Mouse (Mus musculus) embryonic stem cell, embryonic (primary cell): ENCODE measurements around the gene Lypla2.

Experiments
- CTCF ChIA-PET, 4 experiments: fragments of 300-600 bp in 2 of 4; fragments of 350-600 bp in 2 of 4; sonication (Branson Sonifier 250); formaldehyde crosslinking; loops; one replicate each; lab custom pipeline; 2022; ENCODE audit warnings: inconsistent platforms in 2 of 4; lab: Charles Lee
- POLR2A ChIA-PET, 4 experiments: fragments of 300-600 bp in 2 of 4; fragments of 350-600 bp in 2 of 4; sonication (Branson Sonifier 250); formaldehyde crosslinking; loops; one replicate each; lab custom pipeline; 2022; ENCODE audit warnings: antibody characterized with exemption in 4 of 4, inconsistent platforms in 1 of 4; lab: Charles Lee

Lypla2 gene

GRCm38 (mm10) chr4:135972556-135972906 is at the start of gene Lypla2:
Lypla2 (minus strand) TSS chr4:135972626.
- POLR2A ChIA-PET: interaction anchor here (0.7 to 8.1 kb wide), 21 partner anchors 8 to 633 kb away, joined by 3 to 78 read pairs (median 5); partner anchors contain the start of genes Gale (in 4 of the 4) and Pithd1 (in 3 of the 4)
- CTCF ChIA-PET: interaction anchor here (0.6 to 1.7 kb wide), 6 partner anchors 8 to 679 kb away, joined by 3 to 7 read pairs (median 3); partner anchors contain the start of genes Gale (in 1 of the 4) and Pithd1 (in 1 of the 4)

GRCm38 (mm10) chr4:136021549-136022047 is 49.2 kb upstream of the Lypla2 start, which contains the start of gene Eloa:
Eloa (minus strand) TSS chr4:136021763.
- ChIA-PET POLR2A (interaction anchor here in 3 of 4 experiments (0.6 to 23.5 kb wide), 17 partner anchors 10 to 263 kb away, joined by 3 to 402 read pairs (median 6); partner anchors contain the start of genes Pithd1 (in 2 of the 3), Rpl11 (in 2 of the 3) and Zfp46 (in 1 of the 3)), CTCF (interaction anchor here in 1 of 4 experiments (1.3 kb wide), 1 partner anchor 32 kb away, joined by 3 read pairs; no protein-coding TSS in a partner anchor)

GRCm38 (mm10) chr4:136020743-136021548 is 48.5 kb upstream of the Lypla2 start:
- CTCF ChIA-PET: interaction anchor here in 2 of 4 experiments (0.6 to 1.3 kb wide), 3 partner anchors 33 to 219 kb away, joined by 3 to 7 read pairs (median 3); no protein-coding TSS in a partner anchor

GRCm38 (mm10) chr4:136016059-136016602 is 43.7 kb upstream of the Lypla2 start:
- ChIA-PET POLR2A (interaction anchor here in 2 of 4 experiments (0.7 to 1.4 kb wide), 4 partner anchors 10 to 162 kb away, joined by 3 to 5 read pairs (median 4); partner anchors contain the start of gene Rpl11 (in 1 of the 2)), CTCF (interaction anchor here in 1 of 4 experiments (0.6 to 1.4 kb wide), 5 partner anchors 12 to 280 kb away, joined by 3 to 6 read pairs (median 3); no protein-coding TSS in a partner anchor)

More at GRCm38 (mm10) chr4:136020743-136021548, 48.5 kb upstream of the Lypla2 start:
- POLR2A ChIA-PET: interaction anchor here in 3 of 4 experiments (0.5 to 23.5 kb wide), 25 partner anchors 10 to 264 kb away, joined by 3 to 402 read pairs (median 5); partner anchors contain the start of genes Pithd1 (in 2 of the 3), Rpl11 (in 2 of the 3), Hmgcl (in 1 of the 3) and Zfp46 (in 1 of the 3)

- ChIA-PET POLR2A (interaction anchor here in 2 of 4 experiments (0.9 to 1.5 kb wide), 4 partner anchors 10 to 43 kb away, joined by 3 to 6 read pairs (median 4); partner anchors contain the start of gene Rpl11 (in 1 of the 2)), CTCF (interaction anchor here in 1 of 4 experiments (1.0 kb wide), 2 partner anchors 16 to 43 kb away, joined by 3 read pairs; partner anchors contain the start of gene Rpl11)
Observed at GRCm38 (mm10) chr4:136010586-136010985, 38.2 kb upstream of the Lypla2 start.

- ChIA-PET POLR2A (interaction anchor here in 3 of 4 experiments (0.6 to 2.1 kb wide), 5 partner anchors 12 to 42 kb away, joined by 3 to 11 read pairs (median 3); partner anchors contain the start of genes Eloa (in 1 of the 3) and Pithd1 (in 1 of the 3)), CTCF (interaction anchor here in 1 of 4 experiments (0.6 to 0.7 kb wide), 2 partner anchors 24 to 1525 kb away, joined by 3 to 4 read pairs; no protein-coding TSS in a partner anchor)
Observed at GRCm38 (mm10) chr4:136008782-136009447, 36.5 kb upstream of the Lypla2 start.

- ChIA-PET POLR2A (interaction anchor here in 2 of 4 experiments (0.5 to 2.7 kb wide), 6 partner anchors 13 to 47 kb away, joined by 3 to 7 read pairs (median 4); partner anchors contain the start of gene Rpl11 (in 2 of the 2)), CTCF (no interaction called here)
Observed at GRCm38 (mm10) chr4:136006821-136007220, 34.4 kb upstream of the Lypla2 start.

GRCm38 (mm10) chr4:136004921-136005320 is 32.5 kb upstream of the Lypla2 start:
- POLR2A ChIA-PET: interaction anchor here in 1 of 4 experiments (1.3 to 2.7 kb wide), 3 partner anchors 15 to 27 kb away, joined by 3 to 7 read pairs (median 3); no protein-coding TSS in a partner anchor
- CTCF ChIA-PET: no interaction called here

- ChIA-PET POLR2A (interaction anchor here in 1 of 4 experiments (0.5 to 1.3 kb wide), 4 partner anchors 9 to 779 kb away, joined by 3 read pairs; no protein-coding TSS in a partner anchor), CTCF (no interaction called here)
Observed at GRCm38 (mm10) chr4:136004107-136004675, 31.8 kb upstream of the Lypla2 start.

GRCm38 (mm10) chr4:135995118-135995517 is 22.7 kb upstream of the Lypla2 start:
- CTCF ChIA-PET: no interaction called here
- POLR2A ChIA-PET: interaction anchor here in 2 of 4 experiments (0.8 to 2.4 kb wide), 3 partner anchors 22 to 58 kb away, joined by 3 to 6 read pairs (median 5); partner anchors contain the start of gene Rpl11 (in 1 of the 2)

GRCm38 (mm10) chr4:135993941-135994340 is 21.5 kb upstream of the Lypla2 start:
- ChIA-PET CTCF (interaction anchor here in 1 of 4 experiments (0.9 kb wide), 1 partner anchor 16 kb away, joined by 3 read pairs; no protein-coding TSS in a partner anchor), POLR2A (interaction anchor here in 2 of 4 experiments (0.6 to 2.4 kb wide), 5 partner anchors 8 to 725 kb away, joined by 3 to 6 read pairs (median 5); partner anchors contain the start of gene Rpl11 (in 1 of the 2))

- POLR2A ChIA-PET: interaction anchor here (0.6 to 6.3 kb wide), 37 partner anchors 9 to 635 kb away, joined by 3 to 78 read pairs (median 5); partner anchors contain the start of genes Rpl11 (in 4 of the 4), Lypla2 (in 3 of the 4), Gale (in 2 of the 4) and Eloa (in 1 of the 4)
- CTCF ChIA-PET: interaction anchor here in 3 of 4 experiments (0.5 to 1.8 kb wide), 11 partner anchors 9 to 279 kb away, joined by 3 to 11 read pairs (median 4); partner anchors contain the start of genes Fuca1 (in 1 of the 3), Gale (in 1 of the 3) and Rpl11 (in 1 of the 3)
Observed at GRCm38 (mm10) chr4:135987714-135988113, 15.3 kb upstream of the Lypla2 start.

GRCm38 (mm10) chr4:135986943-135987710 is 14.7 kb upstream of the Lypla2 start, which contains the start of gene Pithd1:
Pithd1 (minus strand) TSS chr4:135987264.
- CTCF ChIA-PET: interaction anchor here (0.5 to 1.8 kb wide), 19 partner anchors 8 to 305 kb away, joined by 3 to 11 read pairs (median 3); partner anchors contain the start of genes Fuca1 (in 2 of the 4), Gale (in 1 of the 4) and Rpl11 (in 1 of the 4)
- POLR2A ChIA-PET: interaction anchor here (0.5 to 6.3 kb wide), 58 partner anchors 8 to 1974 kb away, joined by 3 to 78 read pairs (median 4); partner anchors contain the start of genes Rpl11 (in 4 of the 4), Lypla2 (in 3 of the 4), Fuca1 (in 2 of the 4) and Gale (in 2 of the 4)

GRCm38 (mm10) chr4:135986301-135986942 is 14.0 kb upstream of the Lypla2 start:
- ChIA-PET POLR2A (interaction anchor here (0.5 to 6.3 kb wide), 52 partner anchors 10 to 1974 kb away, joined by 3 to 78 read pairs (median 4); partner anchors contain the start of genes Rpl11 (in 3 of the 4), Fuca1 (in 2 of the 4), Gale (in 2 of the 4) and Lypla2 (in 2 of the 4)), CTCF (interaction anchor here (0.5 to 1.8 kb wide), 14 partner anchors 8 to 304 kb away, joined by 3 to 11 read pairs (median 4); partner anchors contain the start of genes Fuca1 (in 1 of the 4) and Gale (in 1 of the 4))
